Mouse (Mus musculus) MEL (cell line): ENCODE results near the gene Hipk4.

ENCODE experiments used
- CHD1 ChIP-seq: IDR thresholded peaks from 2 replicates; pipeline ENCODE4 v1.6.1; 2012; ENCODE audit warnings: low read depth, mild to moderate bottlenecking, inconsistent platforms, low read length, improper control_type of control experiment
- CHD2 ChIP-seq: IDR thresholded peaks from 2 replicates; pipeline ENCODE4 v1.6.1; 2011; ENCODE audit warnings: low read length, improper control_type of control experiment
- CTCF ChIP-seq, 3 experiments: IDR thresholded peaks in 2 of 3; conservative IDR thresholded peaks in 1 of 3; 2 replicates each; pipeline ENCODE4 v1.5.1; 2011 to 2012; ENCODE audit warnings: low read length in 3 of 3, low read depth in 2 of 3, mild to moderate bottlenecking in 2 of 3, improper control_type of control experiment in 1 of 3, inconsistent platforms in 1 of 3, mixed read lengths in 1 of 3, moderate library complexity in 1 of 3; ENCODE audit not compliant: control insufficient read depth in 1 of 3, insufficient read depth in 1 of 3, poor library complexity in 1 of 3, severe bottlenecking in 1 of 3
- GABPA ChIP-seq: IDR thresholded peaks from 2 replicates; pipeline ENCODE4 v1.6.1; 2012; ENCODE audit warnings: low read depth, mild to moderate bottlenecking, inconsistent platforms, low read length, improper control_type of control experiment, moderate library complexity
- JUND ChIP-seq: IDR thresholded peaks from 2 replicates; pipeline ENCODE4 v1.6.1; 2011; ENCODE audit warnings: low read depth, mild to moderate bottlenecking, improper control_type of control experiment, low read length
- MEF2A ChIP-seq: IDR thresholded peaks from 2 replicates; pipeline ENCODE4 v1.6.1; 2014; ENCODE audit warnings: low read depth, mild to moderate bottlenecking, inconsistent platforms, low read length, improper control_type of control experiment; ENCODE audit not compliant: poor library complexity, insufficient replicate concordance, severe bottlenecking; ENCODE audit errors: extremely low read depth

- TF ChIP-seq CTCF (IDR thresholded peaks at IDR 0.05 in 2 of 3, conservative IDR thresholded peaks at IDR 0.05 in 1 of 3; ENCODE audit: control insufficient read depth in 1 of 3, insufficient read depth in 1 of 3, low read depth in 2 of 3, low read length in 3 of 3, poor library complexity in 1 of 3, severe bottlenecking in 1 of 3), result no peak
- TF ChIP-seq GABPA, result no peak
- no peak for TF ChIP-seq CHD2
- TF ChIP-seq MEF2A, result no peak
- no peak for TF ChIP-seq JUND
- TF ChIP-seq CHD1, result no peak
Observed at GRCm38 (mm10) chr7:27490227-27490542, 32.9 kb upstream of the Hipk4 start.
